Mouse (Mus musculus): Measurements from ENCODE around the gene Cyba. TPM values are rescaled to one million over a fixed set of nuclear protein-coding genes. Genes with fewer than 3 reads are reported as not detected.

The Cyba gene
- polyA plus RNA-seq, 2 experiments = 108 to 183 TPM

DNA sequence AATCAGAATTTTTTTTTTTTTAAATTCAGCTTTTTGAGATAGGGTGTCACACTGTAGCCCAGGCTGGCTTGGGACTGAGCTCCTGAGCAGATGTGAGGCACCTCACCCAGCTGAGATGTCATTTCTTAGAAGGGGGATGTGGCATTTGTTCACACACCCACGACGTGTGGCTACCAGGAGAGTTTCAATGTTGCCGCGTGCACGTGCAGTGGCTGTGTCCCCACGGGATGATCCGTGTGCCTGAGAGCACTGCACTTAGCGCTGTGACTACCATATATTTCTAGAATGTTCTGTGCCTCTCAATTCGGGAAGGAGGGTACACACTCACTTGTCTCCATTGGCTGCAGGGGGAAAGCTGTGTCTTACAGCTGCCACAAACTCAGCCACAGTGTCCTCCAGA, 3.4 kb upstream of the Cyba start:
- ATAC-seq (ENCODE audit: low FRiP score, low read depth) = no peak
- no peak overlapping the region for H3K27ac ChIP-seq (replicated peaks; ENCODE audit: low read depth, low read length)
- 96% methylated on average over 9 of the region's 9 CpGs for WGBS
- H3K4me1 ChIP-seq (ENCODE audit: control insufficient read depth, insufficient read depth, low read length) = peaks cover 14% of the 10 kb centered on the region
- no peak overlapping the region for H3K9ac ChIP-seq (ENCODE audit: low read depth, low read length, severe bottlenecking)
- H3K4me3 ChIP-seq (replicated peaks; ENCODE audit: low read length) = no peak overlapping the region
- H3K9me3 ChIP-seq (ENCODE audit: control insufficient read depth, low read length) = no peaks in the 10 kb centered on the region
- no peak for DNase-seq (ENCODE audit: low spot score)
- H3K36me3 ChIP-seq (ENCODE audit: control insufficient read depth, insufficient read depth, low read length) = peaks cover 42% of the 10 kb centered on the region
- no peaks in the 10 kb centered on the region for H3K27me3 ChIP-seq (ENCODE audit: control insufficient read depth, insufficient read depth, low read length)
- no peak overlapping the region for H3K4me2 ChIP-seq (replicated peaks; ENCODE audit: low read depth, low read length, severe bottlenecking)
- TF ChIP-seq POLR2A (IDR thresholded peaks at IDR 0.05; ENCODE audit: borderline replicate concordance, extremely low read depth, insufficient read depth, insufficient read length) = no peak

DNA sequence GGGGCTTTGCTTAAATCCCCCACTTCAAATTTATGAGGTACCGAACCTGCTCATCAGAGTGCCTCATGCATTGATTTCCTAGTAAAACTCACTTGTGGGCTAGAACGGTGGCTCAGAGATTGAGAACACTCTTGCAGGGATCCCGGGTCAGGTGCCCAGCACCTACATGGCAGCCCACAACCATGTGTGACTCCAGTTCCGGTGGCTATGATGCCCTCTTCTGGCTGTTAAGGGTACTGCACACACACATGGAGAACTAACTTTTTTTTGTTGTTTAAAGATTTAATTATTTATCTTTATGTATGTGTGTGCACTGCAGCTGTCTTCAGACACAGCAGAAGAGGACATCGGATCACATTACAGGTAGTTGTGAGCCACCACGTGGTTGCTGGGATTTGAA, 2.6 kb upstream of the Cyba start:
- no peak for ATAC-seq (ENCODE audit: low FRiP score, low read depth)
- no peak for DNase-seq (ENCODE audit: low spot score)
- Histone ChIP-seq H3K27ac (replicated peaks; ENCODE audit: low read depth, low read length) (no peak overlapping the region), H3K9me3 (ENCODE audit: control insufficient read depth, low read length) (no peaks in the 10 kb centered on the region), H3K27me3 (ENCODE audit: control insufficient read depth, insufficient read depth, low read length) (no peaks in the 10 kb centered on the region), H3K4me2 (replicated peaks; ENCODE audit: low read depth, low read length, severe bottlenecking) (no peak overlapping the region), H3K4me1 (ENCODE audit: control insufficient read depth, insufficient read depth, low read length) (peaks cover 14% of the 10 kb centered on the region), H3K4me3 (replicated peaks; ENCODE audit: low read length) (no peak overlapping the region), H3K36me3 (ENCODE audit: control insufficient read depth, insufficient read depth, low read length) (peaks cover 42% of the 10 kb centered on the region), H3K9ac (ENCODE audit: low read depth, low read length, severe bottlenecking) (no peak overlapping the region)
- WGBS = 90% methylated on average over 6 of the region's 6 CpGs
- TF ChIP-seq POLR2A (IDR thresholded peaks at IDR 0.05; ENCODE audit: borderline replicate concordance, extremely low read depth, insufficient read depth, insufficient read length) = no peak

DNA sequence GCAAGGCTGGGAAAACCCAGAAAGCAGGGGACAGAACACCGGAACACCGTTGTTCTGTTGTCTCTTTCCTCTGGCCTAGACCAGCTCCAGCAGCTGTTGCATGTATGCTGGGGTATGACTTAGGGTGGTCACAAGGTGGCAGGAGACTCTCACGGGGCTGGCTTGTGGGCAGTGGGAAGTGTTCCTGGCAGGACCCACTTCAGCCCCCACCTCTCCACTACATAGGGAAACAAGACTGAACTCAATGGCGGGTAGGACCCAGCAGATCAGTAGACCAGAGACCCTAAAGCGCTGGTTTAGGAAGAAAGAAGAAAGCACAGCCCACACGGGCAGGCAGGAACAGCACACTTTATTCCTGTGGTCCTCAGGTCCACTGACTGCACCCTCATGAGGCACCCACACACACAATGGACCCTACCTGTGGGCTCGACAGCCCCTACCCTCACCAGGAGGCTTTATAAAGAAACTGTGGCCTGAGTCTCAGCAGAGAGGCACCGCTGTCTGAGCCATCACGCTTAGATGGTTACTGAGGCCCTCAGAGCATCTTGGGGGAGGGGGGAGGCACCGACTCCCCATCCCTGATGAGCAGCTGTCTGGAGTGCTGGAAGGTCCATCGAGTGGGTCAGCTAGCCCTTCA, 657 bp upstream of the Cyba start:
- peak overlapping the region; percentile 94; the same call in 1 of the 2 replicates for H3K4me2 ChIP-seq (replicated peaks; ENCODE audit: low read depth, low read length, severe bottlenecking)
- H3K27me3 ChIP-seq (ENCODE audit: control insufficient read depth, insufficient read depth, low read length) = no peaks in the 10 kb centered on the region
- ATAC-seq (ENCODE audit: low FRiP score, low read depth) = peak; percentile 38
- H3K4me1 ChIP-seq (ENCODE audit: control insufficient read depth, insufficient read depth, low read length) = peaks cover 14% of the 10 kb centered on the region
- H3K27ac ChIP-seq (replicated peaks; ENCODE audit: low read depth, low read length) = 0 out of 2 replicates have a peak overlapping the region, but pooled peaks have one; percentile 38
- WGBS = 69% methylated on average over 11 of the region's 11 CpGs
- DNase-seq (ENCODE audit: low spot score) = no peak
- H3K36me3 ChIP-seq (ENCODE audit: control insufficient read depth, insufficient read depth, low read length) = peaks cover 30% of the 10 kb centered on the region
- H3K9me3 ChIP-seq (ENCODE audit: control insufficient read depth, low read length) = no peaks in the 10 kb centered on the region
- no peak for TF ChIP-seq POLR2A (IDR thresholded peaks at IDR 0.05; ENCODE audit: borderline replicate concordance, extremely low read depth, insufficient read depth, insufficient read length)
- H3K9ac ChIP-seq (ENCODE audit: low read depth, low read length, severe bottlenecking) = no peak overlapping the region
- H3K4me3 ChIP-seq (replicated peaks; ENCODE audit: low read length) = 0 out of 2 replicates have a peak overlapping the region, but pooled peaks have one; percentile 57

DNA sequence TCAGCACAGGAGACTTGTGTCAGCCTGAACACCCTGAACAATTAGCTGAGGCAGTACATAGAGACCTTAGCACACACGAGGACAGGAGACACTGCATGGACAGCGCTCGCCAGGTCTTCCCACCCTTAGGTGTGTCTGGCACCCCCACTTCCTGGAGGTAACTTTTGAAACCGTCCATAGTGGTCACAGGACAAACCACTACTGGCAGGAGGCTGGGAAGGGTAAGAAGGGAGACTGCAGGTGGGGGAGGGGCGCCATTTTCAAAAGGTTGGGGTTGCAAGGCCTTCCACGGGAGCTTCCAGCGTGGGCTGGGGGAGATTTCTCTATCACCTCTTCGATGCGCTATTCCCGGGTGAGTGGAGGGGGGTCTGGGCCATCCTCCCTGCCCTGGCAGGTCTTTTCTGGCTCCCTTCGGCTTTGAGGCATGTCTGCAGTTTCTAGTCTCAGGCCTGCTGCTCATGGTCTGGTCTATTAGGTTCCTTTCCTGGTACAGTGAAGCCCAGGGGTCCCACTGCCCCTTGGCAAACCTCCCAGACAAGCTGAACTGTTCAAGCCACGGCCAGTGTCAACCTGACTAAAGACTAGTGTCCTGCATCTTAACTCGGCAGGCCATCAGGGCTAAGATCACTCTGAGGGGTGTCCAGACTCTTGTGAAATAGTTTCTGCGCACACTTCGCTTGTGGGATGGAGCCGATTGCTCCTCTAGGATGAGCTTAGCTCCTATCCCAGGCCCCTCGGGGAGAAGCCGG, 862 bp downstream of the Cyba start:
- TF ChIP-seq POLR2A (IDR thresholded peaks at IDR 0.05; ENCODE audit: borderline replicate concordance, extremely low read depth, insufficient read depth, insufficient read length) = no peak
- no peak for ATAC-seq (ENCODE audit: low FRiP score, low read depth)
- WGBS = 36% methylated on average over 18 of the region's 18 CpGs

DNA sequence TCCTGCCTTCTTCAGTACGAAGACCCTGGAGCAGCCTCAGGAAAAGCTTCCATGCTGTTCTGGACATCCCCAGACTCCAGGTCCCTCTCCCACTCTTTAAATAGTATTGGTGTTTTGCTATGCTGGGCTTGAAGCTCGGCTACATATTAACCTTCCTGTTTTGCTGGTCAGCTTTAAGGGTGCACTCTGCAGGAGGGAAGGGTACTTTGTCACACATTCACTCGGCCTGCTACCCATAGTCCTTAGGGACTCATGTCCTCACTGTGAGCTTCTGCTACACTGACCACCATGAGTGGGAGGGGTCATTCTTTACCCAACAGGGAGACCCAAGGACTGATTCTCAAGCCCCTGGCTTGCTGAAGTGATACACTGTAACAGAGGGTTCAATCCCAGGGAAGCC, 2.1 kb downstream of the Cyba start:
- Histone ChIP-seq H3K9ac (ENCODE audit: low read depth, low read length, severe bottlenecking) (no peak overlapping the region), H3K9me3 (ENCODE audit: control insufficient read depth, low read length) (no peaks in the 10 kb centered on the region), H3K4me3 (replicated peaks; ENCODE audit: low read length) (no peak overlapping the region), H3K27me3 (ENCODE audit: control insufficient read depth, insufficient read depth, low read length) (no peaks in the 10 kb centered on the region), H3K36me3 (ENCODE audit: control insufficient read depth, insufficient read depth, low read length) (peaks cover 7% of the 10 kb centered on the region; the same call in 1 of the 2 replicates), H3K27ac (replicated peaks; ENCODE audit: low read depth, low read length) (no peak overlapping the region), H3K4me2 (replicated peaks; ENCODE audit: low read depth, low read length, severe bottlenecking) (no peak overlapping the region), H3K4me1 (ENCODE audit: control insufficient read depth, insufficient read depth, low read length) (peaks cover 14% of the 10 kb centered on the region)
- DNase-seq (ENCODE audit: low spot score) = no peak
- no peak for TF ChIP-seq POLR2A (IDR thresholded peaks at IDR 0.05; ENCODE audit: borderline replicate concordance, extremely low read depth, insufficient read depth, insufficient read length)
- WGBS = 80% methylated on average over 3 of the region's 3 CpGs
- ATAC-seq (ENCODE audit: low FRiP score, low read depth) = no peak

More for the DNA sequence above, 862 bp downstream of the Cyba start:
- no peak for DNase-seq (ENCODE audit: low spot score)
- Histone ChIP-seq H3K4me3 (replicated peaks; ENCODE audit: low read length) (peak overlapping the region; percentile 57), H3K27ac (replicated peaks; ENCODE audit: low read depth, low read length) (peak overlapping the region; percentile 38; the same call in 1 of the 2 replicates), H3K4me1 (ENCODE audit: control insufficient read depth, insufficient read depth, low read length) (peaks cover 14% of the 10 kb centered on the region), H3K27me3 (ENCODE audit: control insufficient read depth, insufficient read depth, low read length) (no peaks in the 10 kb centered on the region), H3K36me3 (ENCODE audit: control insufficient read depth, insufficient read depth, low read length) (peaks cover 19% of the 10 kb centered on the region), H3K9ac (ENCODE audit: low read depth, low read length, severe bottlenecking) (peak overlapping the region; percentile 79), H3K9me3 (ENCODE audit: control insufficient read depth, low read length) (no peaks in the 10 kb centered on the region), H3K4me2 (replicated peaks; ENCODE audit: low read depth, low read length, severe bottlenecking) (peak overlapping the region; percentile 94)

Data from limb, embryonic 14.5 days (tissue).